Mouse (Mus musculus) MEL (cell line): Measurements from ENCODE around the gene Trim62.

Experiments
- ETS1 ChIP-seq: IDR thresholded peaks from 2 replicates; pipeline ENCODE4 v1.6.1; 2012; ENCODE audit warnings: low read depth, mild to moderate bottlenecking, inconsistent platforms, low read length, improper control_type of control experiment, moderate library complexity
- NELFE ChIP-seq: IDR thresholded peaks from 2 replicates; pipeline ENCODE4 v1.6.1; 2011; ENCODE audit warnings: low read depth, low read length, improper control_type of control experiment
- SMC3 ChIP-seq: IDR thresholded peaks from 2 replicates; pipeline ENCODE4 v1.6.1; 2011; ENCODE audit warnings: low read depth, low read length, improper control_type of control experiment

- TF ChIP-seq SMC3 (no peak), ETS1 (no peak), NELFE (no peak)
Measured at GRCm38 (mm10) chr4:128958849-128959248, 75.5 kb downstream of the Trim62 start.
